Mouse (Mus musculus) embryo, embryonic 10.5 days (tissue): ENCODE measurements at regions not wholly inside any gene's neighbourhood (a gene's known extent, or its start where the extent isn't known, plus 50 kb on each side); places are given as distances from the start of the nearest gene placed in this dataset.

Experiments
- DNase-seq: peaks from one replicate; pipeline ENCODE4 v3.0.0-alpha.2; 2015; ENCODE audit warnings: low spot score

DNA sequence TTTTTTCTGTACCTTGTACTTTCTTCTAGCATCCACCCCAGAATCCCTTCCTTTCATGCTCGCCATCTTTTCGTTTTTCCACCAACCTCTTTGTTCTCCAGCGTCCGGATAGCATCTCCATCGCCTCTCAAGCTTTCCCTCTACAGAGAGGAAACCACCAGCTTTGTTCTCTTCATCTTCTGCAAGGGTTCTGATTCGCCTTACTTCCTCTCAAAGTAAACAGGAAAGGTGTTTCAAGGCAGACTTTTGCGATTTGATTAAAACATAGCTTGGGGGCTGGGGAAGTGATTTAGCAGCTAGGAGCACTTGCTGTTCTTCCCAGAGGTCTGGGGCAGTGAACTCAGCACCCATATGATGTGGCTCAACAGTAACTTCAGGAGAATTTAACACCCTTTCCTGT is 71.4 kb downstream of the Emp1 start:
- no peak for DNase-seq

GRCm38 (mm10) chr6:135436315-135436714 is 74.0 kb downstream of the Emp1 start:
- no peak for DNase-seq

- DNase-seq = no peak
Measured at GRCm38 (mm10) chr6:135438271-135438670, 75.9 kb downstream of the Emp1 start.

DNA sequence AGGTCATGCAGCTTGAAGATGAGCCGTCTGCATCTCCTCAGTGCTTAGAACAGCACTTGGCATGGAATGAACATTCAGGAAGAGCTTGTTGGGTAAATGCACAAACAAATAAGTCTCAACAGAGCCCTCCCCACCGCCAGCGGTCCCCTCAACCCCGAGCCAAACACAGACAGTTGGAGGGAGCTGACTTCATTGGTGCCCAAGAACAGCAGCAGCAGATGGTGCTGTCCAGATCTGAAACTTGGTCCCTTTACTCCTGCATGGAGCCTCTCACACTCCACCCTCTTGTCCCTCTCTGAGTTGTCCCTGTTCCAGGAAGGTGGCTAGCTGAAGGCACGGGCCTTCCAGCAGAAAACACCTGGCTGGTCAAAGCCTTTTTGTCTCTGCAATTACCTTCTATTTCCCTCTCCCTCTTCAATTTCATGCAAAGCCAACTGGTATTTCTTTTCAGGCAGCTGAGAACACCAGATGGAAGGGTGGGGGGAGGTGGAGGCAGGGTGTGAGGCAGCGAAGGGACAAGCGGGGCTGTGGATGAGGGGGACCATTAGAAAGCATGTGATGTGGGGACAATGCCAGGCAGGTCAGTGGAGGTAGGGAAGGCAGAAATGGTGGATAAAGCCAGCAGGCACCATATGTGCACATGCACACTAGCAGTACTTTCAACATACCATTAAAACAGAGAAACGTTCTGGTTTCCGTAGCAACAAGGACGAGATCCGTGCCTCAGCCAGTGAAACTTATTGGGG is 79.0 kb downstream of the Emp1 start:
- DNase-seq = peak; percentile 18

DNA sequence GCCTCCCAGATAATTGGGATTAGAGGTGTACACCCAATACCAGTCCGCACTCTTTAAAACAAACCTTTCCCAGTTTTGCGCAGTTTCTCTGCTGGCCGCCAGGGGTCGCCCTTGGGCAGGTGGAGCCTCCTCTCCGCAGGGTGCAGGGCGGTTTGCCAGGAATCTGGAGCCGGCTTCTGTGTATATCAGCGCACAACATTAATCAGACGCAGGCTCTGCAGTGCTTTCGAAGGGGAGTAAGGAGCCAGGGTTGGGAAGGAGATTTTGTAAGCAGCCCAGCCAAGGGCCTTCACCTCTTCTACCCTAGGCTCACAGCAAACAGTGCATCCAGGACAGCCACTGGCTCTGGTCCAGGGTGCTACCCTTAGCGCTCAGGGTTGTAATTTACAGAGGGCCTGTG is 82.3 kb downstream of the Emp1 start:
- peak; percentile 88 for DNase-seq

- DNase-seq = no peak
Measured at GRCm38 (mm10) chr6:135445070-135445469, 82.7 kb downstream of the Emp1 start.

DNA sequence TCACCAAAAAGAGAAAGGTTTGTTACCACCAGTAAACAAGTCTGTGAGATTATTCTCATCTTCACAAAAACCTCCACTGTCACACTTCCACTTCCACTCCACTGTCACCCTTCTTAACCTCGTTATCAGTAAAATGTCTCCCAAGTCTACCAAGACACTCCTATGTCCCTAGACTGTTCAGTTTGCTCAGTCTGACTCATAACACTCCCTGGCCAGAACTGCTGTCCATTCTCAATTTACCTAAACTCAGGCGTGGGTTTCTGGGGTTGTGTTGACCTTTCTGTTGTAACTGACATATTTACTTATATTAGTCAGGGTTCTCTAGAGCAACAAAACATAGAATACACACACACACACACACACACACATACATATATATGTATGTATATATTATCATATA is 85.5 kb downstream of the Emp1 start:
- DNase-seq = no peak

DNA sequence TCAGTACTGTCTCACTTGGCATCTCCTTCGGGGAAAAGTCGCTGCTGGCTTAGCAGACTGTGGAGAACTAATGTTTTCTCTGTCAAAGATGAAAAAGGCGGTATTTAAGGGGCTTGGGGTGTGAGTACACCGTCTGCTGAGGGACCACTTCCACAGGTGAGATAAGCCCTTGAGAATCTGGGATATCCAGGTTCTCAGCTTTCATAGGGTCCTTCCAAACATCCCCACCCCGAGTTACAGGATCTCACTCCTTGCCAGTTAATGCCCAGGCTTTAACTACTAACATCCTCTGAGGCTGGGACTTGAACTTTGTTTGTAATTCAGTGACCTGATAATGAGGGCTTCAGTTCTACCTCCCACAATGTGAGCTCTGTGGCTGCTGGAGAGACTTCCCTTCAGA is 86.9 kb downstream of the Emp1 start:
- DNase-seq = no peak

GRCm38 (mm10) chr6:135450573-135450972 is 88.2 kb downstream of the Emp1 start:
- no peak for DNase-seq

DNA sequence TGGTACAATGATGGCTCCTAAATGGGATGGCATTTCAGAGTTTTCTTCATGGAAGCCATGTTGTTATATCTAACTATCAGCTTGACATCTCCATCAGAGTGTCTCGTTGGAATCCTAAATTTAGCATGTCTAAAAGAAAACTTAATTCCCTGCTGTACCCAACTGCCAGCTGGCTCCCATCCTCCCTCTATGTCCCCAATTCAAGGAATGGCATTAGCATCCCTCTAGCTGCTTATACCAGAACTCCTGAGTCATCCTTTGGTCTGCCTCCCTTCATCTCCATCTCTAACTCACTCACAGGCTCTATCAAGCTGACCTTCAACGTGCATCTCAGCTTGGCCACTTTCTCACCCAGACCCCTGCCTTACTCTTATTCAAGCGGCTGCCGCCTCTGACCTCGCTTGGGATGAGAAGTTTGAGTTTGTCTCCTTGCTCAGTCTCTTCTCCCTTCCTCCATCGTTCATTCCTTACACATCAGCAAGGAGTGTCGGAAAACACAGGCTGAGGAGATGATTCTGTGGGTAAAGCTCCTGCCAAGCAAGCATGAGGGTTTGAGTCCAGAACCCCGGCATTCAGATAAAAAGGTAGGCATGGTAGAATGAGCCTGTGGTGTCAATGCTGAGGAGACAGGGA is 88.9 kb downstream of the Emp1 start:
- DNase-seq = no peak

GRCm38 (mm10) chr6:135453041-135453440 is 90.7 kb downstream of the Emp1 start:
- no peak for DNase-seq

GRCm38 (mm10) chr6:135472495-135472894 is 110.2 kb downstream of the Emp1 start:
- no peak for DNase-seq

- no peak for DNase-seq
Measured at GRCm38 (mm10) chr6:135473146-135473545, 110.8 kb downstream of the Emp1 start.

GRCm38 (mm10) chr6:135488795-135489194 is 126.5 kb downstream of the Emp1 start:
- DNase-seq = no peak

GRCm38 (mm10) chr6:135493983-135494382 is 131.6 kb downstream of the Emp1 start:
- DNase-seq = no peak

GRCm38 (mm10) chr6:135495841-135496240 is 133.5 kb downstream of the Emp1 start:
- no peak for DNase-seq

DNA sequence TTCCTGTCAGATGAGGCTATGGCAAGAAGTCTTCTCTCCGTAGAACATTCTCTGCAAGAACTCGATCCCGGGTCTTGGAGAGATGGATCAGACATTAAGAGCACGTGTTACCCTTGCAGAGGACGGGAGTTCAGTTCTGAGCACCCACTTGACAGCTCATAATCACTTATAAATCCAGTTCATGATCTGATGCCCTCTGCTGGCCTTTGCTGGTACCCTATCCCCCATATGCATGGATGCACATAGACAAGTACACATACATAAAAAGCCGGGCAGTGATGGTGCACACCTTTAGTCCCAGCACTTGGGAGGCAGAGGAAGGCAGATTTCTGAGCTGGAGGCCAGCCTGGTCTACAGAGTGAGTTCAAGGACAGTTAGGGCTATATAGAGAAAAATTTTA is 136.2 kb downstream of the Emp1 start:
- DNase-seq = peak; percentile 8

DNA sequence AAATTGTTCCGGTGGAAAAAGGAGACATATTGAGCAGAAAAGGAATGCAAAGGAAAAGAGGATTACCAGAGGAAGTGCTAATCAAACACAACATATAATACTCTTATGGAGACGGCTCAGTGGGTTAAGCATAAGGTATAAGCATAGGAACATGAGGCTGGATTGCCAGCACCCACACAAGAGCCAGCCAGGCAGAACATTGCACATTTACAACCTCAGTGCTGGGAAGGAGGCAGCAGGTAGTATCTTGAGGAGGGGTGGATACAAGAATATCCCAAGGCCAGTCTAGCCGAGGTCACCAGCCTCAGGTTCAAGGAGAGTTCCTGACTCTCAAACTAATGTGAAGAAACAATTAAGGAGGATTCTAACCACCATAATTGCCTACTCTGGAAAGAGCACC is 138.0 kb downstream of the Emp1 start:
- no peak for DNase-seq

DNA sequence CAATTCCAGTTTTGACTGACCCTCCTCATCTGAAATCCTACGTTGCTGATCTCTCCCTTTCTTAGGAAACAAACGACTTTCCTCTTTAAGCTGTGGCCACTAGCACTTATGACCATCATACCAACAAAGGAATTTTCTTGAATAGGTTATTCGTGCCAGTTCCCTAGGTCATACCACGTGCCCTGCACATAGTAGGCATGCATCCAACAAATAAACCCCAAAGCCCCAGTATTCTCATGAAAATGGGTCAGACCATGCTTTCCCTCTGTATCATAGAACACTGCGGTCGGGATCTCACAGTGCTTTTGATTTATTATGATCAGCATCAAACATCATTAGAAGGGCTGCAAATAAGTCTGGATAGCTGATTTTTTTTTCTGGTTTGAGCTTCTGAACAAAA is 139.4 kb downstream of the Emp1 start:
- no peak for DNase-seq

DNA sequence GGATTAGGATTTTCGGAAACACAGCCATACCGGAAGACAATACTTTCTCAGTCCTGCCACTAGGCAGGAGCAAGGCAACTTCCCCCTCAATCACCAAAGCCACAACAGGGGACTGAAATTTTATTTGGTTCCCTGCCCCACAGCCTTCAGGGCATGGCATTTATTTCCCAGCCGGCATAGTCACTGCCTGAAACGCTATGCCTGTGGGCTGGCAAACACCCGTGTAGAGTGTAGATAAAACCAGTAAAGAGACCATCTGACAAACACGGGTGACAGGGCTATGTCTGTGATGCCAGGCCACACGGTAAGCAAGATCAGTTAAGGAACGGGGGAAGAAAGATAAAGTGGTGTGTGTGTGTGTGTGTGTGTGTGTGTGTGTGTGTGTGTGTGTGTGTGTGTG is 140.1 kb downstream of the Emp1 start:
- DNase-seq = no peak

DNA sequence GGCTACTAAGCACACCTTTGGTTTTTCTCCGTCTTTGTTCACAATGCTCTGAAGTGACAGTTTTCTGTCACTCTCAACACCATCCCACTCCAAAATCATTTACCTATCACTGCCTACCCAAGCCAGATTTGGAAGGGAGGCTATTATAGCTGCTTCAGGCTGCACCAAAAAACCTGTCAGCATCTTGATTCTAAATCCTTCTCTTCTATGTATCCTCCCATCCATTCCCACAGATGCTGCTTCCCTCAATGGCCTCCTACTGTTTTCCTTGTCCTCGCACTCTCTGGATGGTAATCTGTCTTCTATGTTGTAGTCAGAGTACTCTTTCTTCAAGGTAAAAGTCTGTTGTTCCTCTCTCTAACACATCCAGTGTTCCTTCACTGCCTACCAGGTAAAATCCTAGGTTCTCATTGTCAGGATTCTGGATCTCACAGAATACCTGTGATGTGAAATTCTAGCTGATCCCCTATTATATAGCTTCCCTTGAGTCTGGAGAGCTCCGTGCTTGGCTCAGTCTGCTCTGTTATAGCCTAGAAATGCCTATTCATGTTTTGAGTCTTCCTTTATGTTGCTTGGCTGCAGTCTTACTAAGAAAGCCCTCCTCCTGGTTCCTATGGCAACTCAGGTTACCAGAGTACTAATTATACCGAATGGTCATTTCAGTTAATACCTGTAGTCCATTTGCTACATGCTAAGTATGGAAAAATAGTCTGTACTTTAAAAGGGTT is 156.5 kb downstream of the Emp1 start:
- DNase-seq = no peak

- DNase-seq = no peak
Measured at GRCm38 (mm10) chr6:135519438-135519803, 157.1 kb downstream of the Emp1 start.

DNA sequence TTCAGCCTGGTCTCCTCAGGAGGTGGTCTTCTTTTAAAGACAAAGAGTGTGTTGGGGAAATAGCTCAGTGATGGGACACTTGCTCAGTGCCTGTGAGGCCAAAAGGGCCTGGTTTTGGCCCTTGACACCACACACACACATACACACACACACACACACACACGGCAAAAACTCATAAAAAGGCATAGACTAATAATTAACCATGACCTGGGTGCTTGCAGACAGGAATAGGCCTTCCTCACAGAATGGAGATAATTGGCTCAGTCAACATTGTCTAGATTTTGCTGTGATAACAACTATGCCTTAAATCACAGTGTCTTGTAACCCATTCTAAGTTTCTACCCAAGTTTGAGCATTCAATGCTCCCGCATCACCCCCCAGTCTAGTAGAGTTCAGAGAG is 158.5 kb downstream of the Emp1 start:
- no peak for DNase-seq
